Mouse (Mus musculus) cortical plate, adult 2 months (tissue): ENCODE measurements at regions not wholly inside any gene's neighbourhood (a gene's known extent, or its start where the extent isn't known, plus 50 kb on each side); places are given as distances from the start of the nearest gene placed in this dataset.

Experiments used
- CTCF ChIP-seq: fragments of 200-500 bp; IDR thresholded peaks from 2 replicates; pipeline ENCODE4 v1.5.1; 2011; ENCODE audit warnings: mild to moderate bottlenecking, control low read depth, low read length; ENCODE audit not compliant: insufficient read depth; ENCODE audit errors: extremely low read depth
- POLR2A ChIP-seq: fragments of 200-500 bp; IDR thresholded peaks from 2 replicates; pipeline ENCODE4 v1.6.1; 2011; ENCODE audit warnings: mild to moderate bottlenecking, low read length, control low read depth; ENCODE audit not compliant: insufficient read depth; ENCODE audit errors: extremely low read depth

GRCm38 (mm10) chr15:68412697-68413096, 1912.0 kb upstream of the Lrrc6 start:
- TF ChIP-seq CTCF (no peak), POLR2A (no peak)
